Comparison of ENCODE assay signal across 14 mouse cellular contexts in genomic region chr14:28798290-28798689, GRCm38 (mm10).
A peak's percentile ranks its signal among the peaks of the same experiment; 100 is the strongest.
DNase-seq lines count a peak whose midpoint lies in the region; ATAC-seq lines count a peak whose summit lies in the region.
"Had no signal": no experiment of that assay in that cellular context is flagged by ENCODE, and none has a peak within 500 bp of the region (broad histone marks: within the 10 kb centered on the region; RNA-seq: fewer than 3 reads in every experiment).

No protein-coding gene starts in this region.

- DNase-seq in kidney, postnatal 25 days, result no peak
- no peak for DNase-seq in right cerebral cortex, adult 2 months (ENCODE audit: low spot score in 2 of 2)
- DNase-seq in thymus, postnatal 36 days, result no peak
- no peak for DNase-seq in spleen, postnatal 36 days (ENCODE audit: low spot score in 2 of 2)
- DNase-seq: cerebellum, postnatal 25 days; heart, adult 2 months; layer of hippocampus, adult 9-11 months had no signal

- H3K9ac ChIP-seq in kidney, embryonic 16.5 days (replicated peaks; ENCODE audit: low read length), result no peak overlapping the region
- H3K9ac ChIP-seq in embryonic facial prominence, embryonic 15.5 days, result no peak overlapping the region
- H3K9ac ChIP-seq in limb, embryonic 12.5 days (replicated peaks), result no peak overlapping the region
- H3K9ac ChIP-seq in neural tube, embryonic 15.5 days (replicated peaks), result no peak overlapping the region
- H3K9ac ChIP-seq: intestine, embryonic 15.5 days had no signal

- no peaks in the 10 kb centered on the region for H3K36me3 ChIP-seq in kidney, embryonic 16.5 days (ENCODE audit: insufficient read depth, low read length)
- no peaks in the 10 kb centered on the region for H3K36me3 ChIP-seq in embryonic facial prominence, embryonic 15.5 days
- H3K36me3 ChIP-seq in limb, embryonic 12.5 days, result no peaks in the 10 kb centered on the region
- H3K36me3 ChIP-seq in neural tube, embryonic 15.5 days, result no peaks in the 10 kb centered on the region
- H3K36me3 ChIP-seq: intestine, embryonic 15.5 days had no signal

- H3K27me3 ChIP-seq in kidney, embryonic 16.5 days (ENCODE audit: insufficient read depth, low read length), result no peaks in the 10 kb centered on the region
- no peaks in the 10 kb centered on the region for H3K27me3 ChIP-seq in embryonic facial prominence, embryonic 15.5 days
- no peaks in the 10 kb centered on the region; the same call in 1 of the 2 replicates for H3K27me3 ChIP-seq in limb, embryonic 12.5 days
- H3K27me3 ChIP-seq in neural tube, embryonic 15.5 days (replicated peaks), result no peaks in the 10 kb centered on the region
- H3K27me3 ChIP-seq: intestine, embryonic 15.5 days had no signal

- no peak for ATAC-seq in kidney, embryonic 16.5 days (ENCODE audit: low FRiP score, low TSS enrichment)
- ATAC-seq in embryonic facial prominence, embryonic 15.5 days (ENCODE audit: insufficient number of reproducible peaks, low FRiP score, low TSS enrichment, low read depth), result no peak
- ATAC-seq in limb, embryonic 12.5 days (ENCODE audit: insufficient number of reproducible peaks, insufficient read depth, low FRiP score, low TSS enrichment, low read depth), result peak; percentile 68; the same call in 1 of the 2 replicates
- ATAC-seq in neural tube, embryonic 15.5 days (ENCODE audit: low FRiP score), result no peak
- ATAC-seq: intestine, embryonic 15.5 days had no signal

- H3K27ac ChIP-seq in kidney, embryonic 16.5 days (ENCODE audit: low read length), result no peak overlapping the region
- H3K27ac ChIP-seq in embryonic facial prominence, embryonic 15.5 days (replicated peaks), result no peak overlapping the region
- H3K27ac ChIP-seq in limb, embryonic 12.5 days, result peak overlapping the region; percentile 76
- no peak overlapping the region for H3K27ac ChIP-seq in neural tube, embryonic 15.5 days (replicated peaks)
- H3K27ac ChIP-seq: heart, adult 2 months; intestine, embryonic 15.5 days; macrophage had no signal

- peak overlapping the region; percentile 29 for H3K4me2 ChIP-seq in kidney, embryonic 16.5 days (replicated peaks; ENCODE audit: low read depth, low read length)
- peak overlapping the region; percentile 15; the same call in 1 of the 2 replicates for H3K4me2 ChIP-seq in embryonic facial prominence, embryonic 15.5 days (replicated peaks)
- H3K4me2 ChIP-seq in limb, embryonic 12.5 days, result peak overlapping the region; percentile 52
- 0 out of 2 replicates have a peak overlapping the region, but pooled peaks have one; percentile 19 for H3K4me2 ChIP-seq in neural tube, embryonic 15.5 days
- H3K4me2 ChIP-seq: intestine, embryonic 15.5 days; liver, embryonic 11.5 days had no signal

- no peak overlapping the region for H3K4me3 ChIP-seq in kidney, embryonic 16.5 days (ENCODE audit: low read length)
- H3K4me3 ChIP-seq in embryonic facial prominence, embryonic 15.5 days (replicated peaks), result no peak overlapping the region
- H3K4me3 ChIP-seq in limb, embryonic 12.5 days (replicated peaks), result peak overlapping the region; percentile 21; the same call in 1 of the 2 replicates
- H3K4me3 ChIP-seq in neural tube, embryonic 15.5 days (replicated peaks), result no peak overlapping the region
- H3K4me3 ChIP-seq: heart, adult 2 months; intestine, embryonic 15.5 days had no signal

- H3K4me1 ChIP-seq in kidney, embryonic 16.5 days (ENCODE audit: insufficient read depth, low read length), result peaks cover 4% of the 10 kb centered on the region; the same call in 1 of the 2 replicates
- peaks cover 12% of the 10 kb centered on the region; the same call in 1 of the 2 replicates for H3K4me1 ChIP-seq in embryonic facial prominence, embryonic 15.5 days
- H3K4me1 ChIP-seq in limb, embryonic 12.5 days (replicated peaks), result peaks cover 19% of the 10 kb centered on the region
- H3K4me1 ChIP-seq in neural tube, embryonic 15.5 days, result no peaks in the 10 kb centered on the region
- H3K4me1 ChIP-seq: intestine, embryonic 15.5 days had no signal

- no peaks in the 10 kb centered on the region for H3K9me3 ChIP-seq in kidney, embryonic 16.5 days (ENCODE audit: low read length)
- no peaks in the 10 kb centered on the region for H3K9me3 ChIP-seq in embryonic facial prominence, embryonic 15.5 days (replicated peaks)
- H3K9me3 ChIP-seq in limb, embryonic 12.5 days, result no peaks in the 10 kb centered on the region
- H3K9me3 ChIP-seq in neural tube, embryonic 15.5 days (replicated peaks), result no peaks in the 10 kb centered on the region
- H3K9me3 ChIP-seq: intestine, embryonic 15.5 days had no signal

- WGBS in kidney, embryonic 16.5 days, result 3% methylated on average over 4 of the region's 4 CpGs
- 2% methylated on average over 4 of the region's 4 CpGs for WGBS in embryonic facial prominence, embryonic 15.5 days
- WGBS in limb, embryonic 12.5 days, result under 1% methylated on average over 4 of the region's 4 CpGs
- WGBS in neural tube, embryonic 15.5 days, result 2% methylated on average over 4 of the region's 4 CpGs
